8 mouse cellular contexts compared by ENCODE assay signal in genomic region chr1:128472713-128473230, GRCm38 (mm10). TPM values are rescaled to one million over a fixed set of nuclear protein-coding genes. Genes with fewer than 3 reads are reported as not detected.
DNase-seq lines count a peak whose midpoint lies in the region; ATAC-seq lines count a peak whose summit lies in the region.

No protein-coding gene starts in this region.

- DNase-seq in layer of hippocampus, adult 9-11 months, result peak; percentile 8
- DNase-seq in layer of hippocampus, postnatal 14 days (ENCODE audit: low spot score in 2 of 2), result no peak
- no peak for DNase-seq in forebrain, embryonic 14.5 days (ENCODE audit: low spot score)
- no peak for DNase-seq in limb, embryonic 11.5 days (ENCODE audit: low spot score)
- DNase-seq in left cerebral cortex, postnatal 25 days (ENCODE audit: low spot score in 2 of 2), result no peak
- no peak for DNase-seq in urinary bladder, postnatal 14 days (ENCODE audit: low spot score)
- DNase-seq in testis, postnatal 14 days (ENCODE audit: low spot score), result no peak

- H3K4me2 ChIP-seq in forebrain, embryonic 14.5 days (ENCODE audit: low read length), result peak overlapping the region; percentile 57
- peak overlapping the region; percentile 56 for H3K4me2 ChIP-seq in limb, embryonic 11.5 days (ENCODE audit: low read depth, severe bottlenecking)
- H3K4me2 ChIP-seq in neural tube, embryonic 15.5 days, result peak overlapping the region; percentile 59

- WGBS in forebrain, embryonic 14.5 days, result 14% methylated on average over 15 of the region's 15 CpGs
- WGBS in limb, embryonic 11.5 days, result 26% methylated on average over 15 of the region's 15 CpGs
- 12% methylated on average over 15 of the region's 15 CpGs for WGBS in neural tube, embryonic 15.5 days

- intact Hi-C loops in left cerebral cortex, postnatal 25 days (cut with DNase I), result loop anchor here (5.0 kb wide), 2 partner anchors 55 to 120 kb away; partner anchors contain the start of genes Cxcr4 and Dars

- peaks cover 17% of the 10 kb centered on the region for H3K4me1 ChIP-seq in forebrain, embryonic 14.5 days (ENCODE audit: control insufficient read depth, insufficient read depth, low read length)
- H3K4me1 ChIP-seq in limb, embryonic 11.5 days (ENCODE audit: control insufficient read depth, insufficient read depth, low read length), result 0 out of 2 replicates have a peak, but pooled peaks cover 3% of the 10 kb centered on the region
- peaks cover 24% of the 10 kb centered on the region for H3K4me1 ChIP-seq in neural tube, embryonic 15.5 days

- H3K27ac ChIP-seq in forebrain, embryonic 14.5 days (ENCODE audit: low read depth, low read length), result peak overlapping the region; percentile 81
- H3K27ac ChIP-seq in limb, embryonic 11.5 days (replicated peaks; ENCODE audit: low read depth, low read length), result no peak overlapping the region
- peak overlapping the region; percentile 80 for H3K27ac ChIP-seq in neural tube, embryonic 15.5 days (replicated peaks)

- H3K4me3 ChIP-seq in forebrain, embryonic 14.5 days (ENCODE audit: low read depth, low read length), result peak overlapping the region; percentile 26
- peak overlapping the region; percentile 15 for H3K4me3 ChIP-seq in limb, embryonic 11.5 days (ENCODE audit: low read depth, low read length)
- peak overlapping the region; percentile 34 for H3K4me3 ChIP-seq in neural tube, embryonic 15.5 days (replicated peaks)

- H3K9me3 ChIP-seq in forebrain, embryonic 14.5 days (replicated peaks; ENCODE audit: control insufficient read depth, low read length), result no peaks in the 10 kb centered on the region
- H3K9me3 ChIP-seq in limb, embryonic 11.5 days (ENCODE audit: control insufficient read depth, low read length), result no peaks in the 10 kb centered on the region
- H3K9me3 ChIP-seq in neural tube, embryonic 15.5 days (replicated peaks), result no peaks in the 10 kb centered on the region

- no peaks in the 10 kb centered on the region for H3K36me3 ChIP-seq in forebrain, embryonic 14.5 days (ENCODE audit: control insufficient read depth, insufficient read depth, low read length)
- no peaks in the 10 kb centered on the region for H3K36me3 ChIP-seq in limb, embryonic 11.5 days (ENCODE audit: control insufficient read depth, insufficient read depth, low read length)
- H3K36me3 ChIP-seq in neural tube, embryonic 15.5 days, result no peaks in the 10 kb centered on the region

- peak overlapping the region; percentile 56 for H3K9ac ChIP-seq in forebrain, embryonic 14.5 days (ENCODE audit: low read length)
- 0 out of 2 replicates have a peak overlapping the region, but pooled peaks have one; percentile 37 for H3K9ac ChIP-seq in limb, embryonic 11.5 days (ENCODE audit: low read length)
- peak overlapping the region; percentile 34 for H3K9ac ChIP-seq in neural tube, embryonic 15.5 days (replicated peaks)

- no peak for ATAC-seq in forebrain, embryonic 14.5 days
- ATAC-seq in limb, embryonic 11.5 days (ENCODE audit: insufficient number of reproducible peaks, low FRiP score, low TSS enrichment, low read depth), result no peak; the same call in 1 of the 2 replicates
- peak; percentile 21; the same call in 1 of the 2 replicates for ATAC-seq in neural tube, embryonic 15.5 days (ENCODE audit: low FRiP score)

- no peaks in the 10 kb centered on the region for H3K27me3 ChIP-seq in forebrain, embryonic 14.5 days (replicated peaks; ENCODE audit: control insufficient read depth, insufficient read depth, low read length)
- no peaks in the 10 kb centered on the region for H3K27me3 ChIP-seq in limb, embryonic 11.5 days (ENCODE audit: control insufficient read depth, insufficient read depth, low read length)
- H3K27me3 ChIP-seq in neural tube, embryonic 15.5 days (replicated peaks), result no peaks in the 10 kb centered on the region

RNA-seq across cellular contexts. Expression of gene Dars, which starts 55.6 kb away (rescaled TPM):
- 10 to 100 TPM; 68.9 to 71.2 TPM for total RNA-seq in layer of hippocampus, postnatal 14 days (2021)
- 105 and 111 TPM in 2 replicates for polyA plus RNA-seq in forebrain, embryonic 14.5 days (2014; fragmentation: Nextera tagmentation; extraction: Ambion mirVana)
- 92.4 and 104 TPM in 2 replicates for polyA plus RNA-seq in limb, embryonic 11.5 days (2014; fragmentation: Nextera tagmentation; extraction: Ambion mirVana)
- polyA plus RNA-seq in neural tube, embryonic 15.5 days (2015; fragmentation: Nextera tagmentation; extraction: Ambion mirVana), result 132 and 154 TPM in 2 replicates
- 10 to 100 TPM; 53.1 to 55.4 TPM for total RNA-seq in left cerebral cortex, postnatal 25 days (2021)
